Mouse (Mus musculus): ENCODE measurements around the gene Actn2. TPM values are rescaled to one million over a fixed set of nuclear protein-coding genes. Genes with fewer than 3 reads are reported as not detected.

Gene Actn2
- polyA plus RNA-seq, 1 experiment from 2014 or later, result 129 TPM

Other genes with a start within 250 kb of the Actn2 start
- 0.67 and 0.87 TPM in 2 replicates for gene Ryr2, start 233.8 kb downstream of the Actn2 start, polyA plus RNA-seq (2015; fragmentation: Nextera tagmentation; extraction: Ambion mirVana)
- gene Mtr, start 82.6 kb downstream of the Actn2 start, polyA plus RNA-seq (2015; fragmentation: Nextera tagmentation; extraction: Ambion mirVana), result 8.1 and 10.7 TPM in 2 replicates
- 17.5 and 19.2 TPM in 2 replicates for gene Heatr1, start 54.3 kb upstream of the Actn2 start, polyA plus RNA-seq (2015; fragmentation: Nextera tagmentation; extraction: Ambion mirVana)
- 35.8 and 36.3 TPM in 2 replicates for gene Lgals8, start 124.2 kb upstream of the Actn2 start, polyA plus RNA-seq (2015; fragmentation: Nextera tagmentation; extraction: Ambion mirVana)
- 5.8 and 6.1 TPM in 2 replicates for gene Edaradd, start 179.7 kb upstream of the Actn2 start, polyA plus RNA-seq (2015; fragmentation: Nextera tagmentation; extraction: Ambion mirVana)
- 16.3 and 17.0 TPM in 2 replicates for gene Ero1lb, start 225.1 kb upstream of the Actn2 start, polyA plus RNA-seq (2015; fragmentation: Nextera tagmentation; extraction: Ambion mirVana)

Measured in stomach, embryonic 16.5 days (tissue).